Mouse (Mus musculus): ENCODE measurements around the gene Klf2.
A peak's percentile ranks its signal among the peaks of the same experiment; 100 is the strongest.

Gene Klf2

GRCm38 (mm10) chr8:72305210-72305905 is 13.5 kb upstream of the Klf2 start, which contains the start of gene Gm10282:
Gene Gm10282, minus strand, starts transcription at chr8:72305260.
- no peak for DNase-seq (ENCODE audit: low spot score)

GRCm38 (mm10) chr8:72306913-72307312 is 11.9 kb upstream of the Klf2 start:
- no peak for DNase-seq (ENCODE audit: low spot score)

DNA sequence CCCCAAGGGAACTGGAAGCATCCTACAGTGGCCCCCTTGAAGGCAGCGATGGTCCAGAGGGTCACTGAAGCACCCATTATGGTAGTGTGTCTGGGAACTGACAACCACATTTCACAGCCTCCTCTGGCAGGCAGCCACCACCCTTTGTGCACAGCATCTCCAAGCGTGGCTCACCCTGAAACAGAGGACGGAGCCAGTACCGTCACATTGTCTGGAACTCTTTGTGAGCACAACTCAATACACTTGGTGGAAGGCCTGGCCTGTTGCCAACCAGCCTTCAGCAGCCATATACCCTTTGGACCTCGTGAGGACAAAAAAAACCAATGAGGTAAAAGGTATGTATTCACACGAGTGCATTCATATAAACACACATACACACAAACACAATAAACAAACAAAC is 10.6 kb upstream of the Klf2 start:
- no peak for DNase-seq (ENCODE audit: low spot score)

DNA sequence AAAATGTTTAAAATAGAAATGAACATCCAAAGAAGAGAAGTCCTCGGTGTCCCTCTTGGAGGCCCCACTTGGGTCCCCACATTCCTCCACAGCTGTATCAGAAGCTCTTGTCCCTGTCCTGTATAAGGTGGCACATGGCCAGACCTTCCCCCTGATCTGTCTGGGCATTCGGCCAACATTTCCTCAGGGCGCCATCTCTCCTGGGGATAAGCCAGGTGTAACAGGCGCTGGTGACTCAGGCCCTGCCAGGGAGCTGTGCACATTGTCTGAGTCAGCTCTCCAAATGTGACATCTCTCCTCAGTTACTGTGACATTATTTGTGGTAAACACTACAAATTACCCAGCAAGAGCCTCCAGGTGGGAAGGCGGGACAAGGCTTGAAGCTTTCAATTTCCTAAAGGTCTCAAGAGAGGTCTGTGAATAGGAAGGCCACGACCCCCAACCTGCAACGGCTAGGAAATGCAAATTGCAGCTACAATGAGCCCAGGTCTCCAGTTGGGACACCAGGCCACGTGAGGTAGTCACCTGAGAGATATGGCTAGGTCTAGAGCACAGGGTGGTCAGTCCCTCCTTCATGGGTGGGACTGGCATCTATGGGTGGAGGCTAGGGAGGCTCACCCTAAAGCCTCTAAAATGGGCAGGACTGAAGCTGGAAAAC is 7.9 kb upstream of the Klf2 start:
- DNase-seq (ENCODE audit: low spot score) = no peak

- no peak for DNase-seq (ENCODE audit: low spot score)
These were observed 5.8 kb upstream of the Klf2 start for GRCm38 (mm10) chr8:72312926-72313518.

- no peak for DNase-seq (ENCODE audit: low spot score)
These were observed 2.7 kb upstream of the Klf2 start for GRCm38 (mm10) chr8:72316053-72316695.

DNA sequence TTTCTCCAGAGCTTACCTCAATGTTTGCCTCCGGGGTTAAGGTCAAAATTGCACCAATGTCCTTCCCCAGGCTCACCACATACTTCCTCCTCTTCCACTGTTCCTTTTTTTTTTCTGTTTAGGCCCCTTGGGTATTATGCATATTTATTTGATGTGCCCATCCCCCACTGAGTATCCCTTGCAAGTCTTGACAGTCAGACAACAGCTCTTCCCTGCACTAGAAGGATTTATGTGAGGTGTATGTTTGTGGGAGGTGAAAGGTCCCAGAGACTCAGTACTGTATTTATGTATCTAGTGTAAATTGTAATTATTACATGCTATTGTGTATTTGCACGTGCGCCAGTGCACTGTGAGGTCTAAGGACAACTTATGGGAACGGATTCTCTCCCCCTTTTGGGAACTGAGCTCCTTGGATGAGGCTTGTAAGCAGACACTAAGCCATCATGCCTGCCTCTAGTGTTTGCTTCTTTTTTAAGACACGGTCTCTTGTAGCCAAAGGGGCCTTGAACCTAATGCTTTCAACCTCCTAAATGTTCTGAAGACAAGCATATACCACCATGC is 1.0 kb upstream of the Klf2 start:
- no peak for DNase-seq (ENCODE audit: low spot score)

- DNase-seq (ENCODE audit: low spot score) = no peak
These were observed 564 bp downstream of the Klf2 start for GRCm38 (mm10) chr8:72319397-72319796.

DNA sequence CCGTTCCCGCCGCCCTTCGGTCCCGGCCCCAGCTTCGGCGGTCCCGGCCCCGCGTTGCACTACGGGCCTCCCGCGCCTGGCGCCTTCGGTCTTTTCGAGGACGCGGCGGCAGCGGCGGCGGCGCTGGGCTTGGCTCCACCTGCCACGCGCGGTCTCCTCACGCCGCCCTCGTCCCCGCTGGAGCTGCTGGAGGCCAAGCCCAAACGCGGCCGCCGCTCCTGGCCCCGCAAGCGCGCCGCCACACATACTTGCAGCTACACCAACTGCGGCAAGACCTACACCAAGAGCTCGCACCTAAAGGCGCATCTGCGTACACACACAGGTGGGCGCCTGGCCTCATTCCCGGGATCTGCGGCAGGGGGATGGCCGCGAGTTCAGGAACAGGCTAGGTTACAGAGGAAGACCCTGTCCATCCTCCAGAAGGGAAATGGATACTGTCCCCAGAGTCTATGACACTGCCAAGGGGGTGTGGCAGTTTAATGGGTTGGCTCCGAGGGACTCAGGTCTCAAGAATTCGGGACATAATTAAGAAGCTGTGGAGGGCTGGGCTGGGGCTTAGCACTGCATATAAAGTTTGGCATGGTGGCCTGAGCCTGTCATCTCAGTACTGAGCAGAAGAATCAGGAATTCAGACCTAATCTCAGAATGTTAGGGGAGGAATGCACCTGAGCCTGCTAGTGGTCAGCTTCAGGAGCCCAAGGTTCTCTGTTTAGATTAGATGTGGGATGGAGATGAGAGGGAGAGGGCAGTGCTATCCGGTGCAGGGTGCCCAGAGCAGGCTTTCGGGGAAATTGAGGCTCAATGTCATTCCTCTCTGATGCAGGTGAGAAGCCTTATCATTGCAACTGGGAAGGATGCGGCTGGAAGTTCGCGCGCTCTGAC is 1.3 kb downstream of the Klf2 start:
- peak; percentile 48 for DNase-seq (ENCODE audit: low spot score)

- no peak for DNase-seq (ENCODE audit: low spot score)
These were observed 2.2 kb downstream of the Klf2 start for GRCm38 (mm10) chr8:72320803-72321583.

GRCm38 (mm10) chr8:72321635-72322441 is 3.0 kb downstream of the Klf2 start:
- DNase-seq (ENCODE audit: low spot score) = peak; percentile 80

DNA sequence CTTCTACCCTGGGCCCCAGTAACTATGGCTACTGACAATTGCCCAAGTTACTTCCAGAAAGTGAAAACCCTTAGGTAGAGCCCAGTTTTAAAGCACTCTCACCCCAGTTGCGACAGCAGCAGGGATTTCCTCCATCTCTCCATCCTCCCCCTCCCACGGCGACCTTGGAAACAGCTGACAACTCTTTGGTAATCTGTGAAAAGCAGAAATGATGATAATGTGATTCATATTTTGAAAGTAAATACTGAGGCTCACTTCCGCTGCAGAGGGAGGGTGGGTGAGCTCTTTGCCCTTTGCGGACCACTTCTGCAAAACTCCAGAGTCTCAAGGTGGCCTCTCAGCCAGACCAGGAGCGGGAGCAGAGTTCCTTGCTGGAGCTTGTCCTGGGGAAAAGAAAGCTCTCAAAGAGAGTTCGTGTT is 3.6 kb downstream of the Klf2 start:
- no peak for DNase-seq (ENCODE audit: low spot score)

- DNase-seq (ENCODE audit: low spot score) = no peak
These were observed 4.4 kb downstream of the Klf2 start for GRCm38 (mm10) chr8:72323131-72323725.

DNA sequence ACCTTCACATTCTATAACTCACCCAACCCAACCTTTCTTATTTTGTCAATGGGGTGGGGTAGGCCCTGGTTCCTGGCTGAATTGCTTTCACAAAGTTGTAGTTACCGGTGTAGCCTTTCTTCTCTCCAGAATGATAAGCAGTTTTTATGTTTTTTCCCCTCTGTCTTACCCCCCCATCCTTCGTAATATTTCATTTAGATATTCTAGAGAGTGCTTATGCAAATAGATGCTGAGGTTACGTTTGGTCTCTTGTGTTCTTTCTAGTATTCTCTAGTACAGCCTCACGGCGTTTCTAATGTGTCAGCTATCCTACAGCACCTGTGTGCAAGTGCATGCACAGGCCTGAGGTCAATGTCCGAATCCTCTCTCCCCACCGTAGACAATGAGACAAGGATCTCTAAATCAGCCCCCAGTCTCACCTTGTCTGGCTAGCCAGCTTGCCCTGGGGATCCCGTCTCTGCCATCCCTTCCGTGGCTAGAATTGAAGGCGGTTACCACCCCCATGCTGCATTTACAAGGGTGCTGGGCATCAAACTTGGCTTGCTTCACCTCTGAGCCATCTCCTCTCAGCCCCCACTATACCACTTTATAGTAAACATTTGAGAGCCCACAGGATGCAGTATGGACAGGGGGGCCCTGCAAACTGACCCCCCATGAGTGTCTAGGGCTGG is 5.3 kb downstream of the Klf2 start:
- DNase-seq (ENCODE audit: low spot score) = no peak

GRCm38 (mm10) chr8:72324708-72325107 is 5.9 kb downstream of the Klf2 start:
- no peak for DNase-seq (ENCODE audit: low spot score)

DNA sequence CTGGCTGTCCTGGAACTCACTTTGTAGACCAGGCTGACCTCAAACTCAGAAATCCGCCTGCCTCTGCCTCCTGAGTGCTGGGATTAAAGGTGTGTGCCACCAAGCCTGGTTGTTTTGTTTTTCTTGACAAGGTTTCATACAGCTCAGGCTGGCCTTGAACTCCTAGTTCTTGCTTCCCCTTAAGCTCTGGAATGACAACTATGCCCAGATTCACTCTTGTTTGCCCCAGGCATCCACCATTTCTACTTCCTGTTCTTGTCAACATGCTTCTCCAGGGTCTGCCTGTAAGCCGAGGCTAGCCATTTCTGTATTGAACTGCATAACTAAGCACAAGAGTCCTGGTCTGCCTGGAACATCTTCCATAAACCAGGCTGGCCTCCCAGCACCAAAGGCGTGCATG is 10.3 kb downstream of the Klf2 start:
- no peak for DNase-seq (ENCODE audit: low spot score)

GRCm38 (mm10) chr8:72330806-72331516 is 12.1 kb downstream of the Klf2 start:
- no peak for DNase-seq (ENCODE audit: low spot score)

DNA sequence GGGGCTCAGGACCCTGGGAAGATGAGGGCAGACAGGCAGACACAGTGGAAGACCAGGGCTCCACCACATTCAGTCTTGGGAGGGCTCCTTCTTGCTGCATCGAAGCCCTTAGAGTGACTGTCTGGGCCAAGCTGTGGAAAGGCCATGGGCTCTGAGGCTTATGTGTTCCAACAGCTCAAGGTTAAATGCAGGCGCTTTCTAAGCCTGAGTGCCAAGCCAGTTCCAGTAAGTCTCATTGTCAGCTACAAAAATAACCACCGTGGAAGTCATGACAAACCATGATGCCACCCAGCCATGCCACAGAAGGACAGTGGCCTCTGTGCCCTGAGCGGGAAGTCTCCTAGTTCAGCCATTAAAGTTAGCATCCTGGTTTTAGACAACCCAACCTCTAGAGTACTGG is 12.8 kb downstream of the Klf2 start:
- no peak for DNase-seq (ENCODE audit: low spot score)
